Mouse (Mus musculus): Measurements from ENCODE around the gene Gm10318. TPM values are rescaled to one million over a fixed set of nuclear protein-coding genes. Genes with fewer than 3 reads are reported as not detected.

Gm10318 gene
- polyA plus RNA-seq, 1 experiment from 2014 or later: not detected

GRCm38 (mm10) chr10:77826951-77827350 is 25.7 kb upstream of the Gm10318 start, which contains the start of gene Krtap10-4:
Krtap10-4 (minus strand) TSS chr10:77827095.
- no peak for DNase-seq

GRCm38 (mm10) chr10:77835647-77836046 is 17.0 kb upstream of the Gm10318 start, which contains the start of gene Krtap10-10:
Krtap10-10 (plus strand) TSS chr10:77835947.
- Histone ChIP-seq H3K4me3 (ENCODE audit: low read depth, low read length) (no peak within 1 kb of the TSS), H3K9ac (replicated peaks) (no peak within 1 kb of the TSS), H3K27me3 (ENCODE audit: insufficient read depth, low read length) (no peaks in the 10 kb centered on the region), H3K4me1 (ENCODE audit: insufficient read depth) (no peaks in the 10 kb centered on the region), H3K9me3 (ENCODE audit: low read length) (no peaks in the 10 kb centered on the region), H3K36me3 (replicated peaks; ENCODE audit: insufficient read depth, low read length) (no peaks in the 10 kb centered on the region), H3K27ac (ENCODE audit: low read depth) (no peak within 1 kb of the TSS), H3K4me2 (ENCODE audit: low read depth, low read length) (no peak within 1 kb of the TSS)
- WGBS (ENCODE audit: insufficient replicate concordance): 65% methylated on average over 9 of the region's 9 CpGs
- DNase-seq: no peak
- ATAC-seq: no peak
- TF ChIP-seq CTCF (IDR thresholded peaks at IDR 0.05; ENCODE audit: low read depth) (no peak), EP300 (IDR thresholded peaks at IDR 0.05; ENCODE audit: low read depth) (no peak)

More at GRCm38 (mm10) chr10:77826951-77827350, 25.7 kb upstream of the Gm10318 start, which contains the start of gene Krtap10-4:
- Histone ChIP-seq H3K4me1 (ENCODE audit: insufficient read depth) (no peaks in the 10 kb centered on the region), H3K27me3 (ENCODE audit: insufficient read depth, low read length) (no peaks in the 10 kb centered on the region), H3K4me3 (ENCODE audit: low read depth, low read length) (no peak within 1 kb of the TSS), H3K36me3 (replicated peaks; ENCODE audit: insufficient read depth, low read length) (no peaks in the 10 kb centered on the region), H3K4me2 (ENCODE audit: low read depth, low read length) (no peak within 1 kb of the TSS), H3K9me3 (ENCODE audit: low read length) (no peaks in the 10 kb centered on the region), H3K27ac (ENCODE audit: low read depth) (no peak within 1 kb of the TSS), H3K9ac (replicated peaks) (no peak within 1 kb of the TSS)
- no peak for TF ChIP-seq CTCF (IDR thresholded peaks at IDR 0.05; ENCODE audit: low read depth)
- TF ChIP-seq EP300 (IDR thresholded peaks at IDR 0.05; ENCODE audit: low read depth): no peak
- ATAC-seq: no peak
- WGBS (ENCODE audit: insufficient replicate concordance): 49% methylated on average over 6 of the region's 6 CpGs

GRCm38 (mm10) chr10:77839006-77839405 is 13.7 kb upstream of the Gm10318 start:
- H3K4me2 ChIP-seq (ENCODE audit: low read depth, low read length): no peak overlapping the region
- H3K4me3 ChIP-seq (ENCODE audit: low read depth, low read length): no peak overlapping the region
- TF ChIP-seq CTCF (IDR thresholded peaks at IDR 0.05; ENCODE audit: low read depth) (no peak), EP300 (IDR thresholded peaks at IDR 0.05; ENCODE audit: low read depth) (no peak)
- H3K4me1 ChIP-seq (ENCODE audit: insufficient read depth): no peaks in the 10 kb centered on the region
- no peak overlapping the region for H3K27ac ChIP-seq (ENCODE audit: low read depth)
- peaks cover 8% of the 10 kb centered on the region for H3K9me3 ChIP-seq (ENCODE audit: low read length)
- 57% methylated on average over 6 of the region's 6 CpGs for WGBS (ENCODE audit: insufficient replicate concordance)
- no peaks in the 10 kb centered on the region for H3K36me3 ChIP-seq (replicated peaks; ENCODE audit: insufficient read depth, low read length)
- DNase-seq: no peak
- H3K9ac ChIP-seq (replicated peaks): no peak overlapping the region
- no peaks in the 10 kb centered on the region for H3K27me3 ChIP-seq (ENCODE audit: insufficient read depth, low read length)
- no peak for ATAC-seq

- Histone ChIP-seq H3K4me1 (ENCODE audit: insufficient read depth) (no peaks in the 10 kb centered on the region), H3K9me3 (ENCODE audit: low read length) (peaks cover 5% of the 10 kb centered on the region), H3K27ac (ENCODE audit: low read depth) (no peak within 1 kb of the TSS), H3K4me3 (ENCODE audit: low read depth, low read length) (no peak within 1 kb of the TSS), H3K27me3 (ENCODE audit: insufficient read depth, low read length) (no peaks in the 10 kb centered on the region), H3K9ac (replicated peaks) (no peak within 1 kb of the TSS), H3K4me2 (ENCODE audit: low read depth, low read length) (no peak within 1 kb of the TSS), H3K36me3 (replicated peaks; ENCODE audit: insufficient read depth, low read length) (no peaks in the 10 kb centered on the region)
- DNase-seq (no peak), ATAC-seq (no peak)
- WGBS (ENCODE audit: insufficient replicate concordance): 55% methylated on average over 3 of the region's 3 CpGs
- TF ChIP-seq CTCF (IDR thresholded peaks at IDR 0.05; ENCODE audit: low read depth) (no peak), EP300 (IDR thresholded peaks at IDR 0.05; ENCODE audit: low read depth) (no peak)
Observed at GRCm38 (mm10) chr10:77846503-77846902, 6.2 kb upstream of the Gm10318 start, which contains the start of gene Gm36176. Gm36176 (plus strand) TSS chr10:77846803.

- Histone ChIP-seq H3K4me1 (ENCODE audit: insufficient read depth) (no peaks in the 10 kb centered on the region), H3K27me3 (ENCODE audit: insufficient read depth, low read length) (no peaks in the 10 kb centered on the region), H3K36me3 (replicated peaks; ENCODE audit: insufficient read depth, low read length) (no peaks in the 10 kb centered on the region), H3K4me3 (ENCODE audit: low read depth, low read length) (no peak overlapping the region), H3K9ac (replicated peaks) (no peak overlapping the region), H3K27ac (ENCODE audit: low read depth) (no peak overlapping the region), H3K9me3 (ENCODE audit: low read length) (peaks cover 5% of the 10 kb centered on the region), H3K4me2 (ENCODE audit: low read depth, low read length) (no peak overlapping the region)
- DNase-seq (no peak), ATAC-seq (no peak)
- WGBS (ENCODE audit: insufficient replicate concordance): 23% methylated on average over 2 of the region's 2 CpGs
- TF ChIP-seq EP300 (IDR thresholded peaks at IDR 0.05; ENCODE audit: low read depth) (no peak), CTCF (IDR thresholded peaks at IDR 0.05; ENCODE audit: low read depth) (no peak)
Observed at GRCm38 (mm10) chr10:77846961-77847360, 5.7 kb upstream of the Gm10318 start.

- ATAC-seq: no peak
- no peaks in the 10 kb centered on the region for H3K27me3 ChIP-seq (ENCODE audit: insufficient read depth, low read length)
- no peaks in the 10 kb centered on the region for H3K36me3 ChIP-seq (replicated peaks; ENCODE audit: insufficient read depth, low read length)
- no peak overlapping the region for H3K9ac ChIP-seq (replicated peaks)
- no peak for TF ChIP-seq CTCF (IDR thresholded peaks at IDR 0.05; ENCODE audit: low read depth)
- TF ChIP-seq EP300 (IDR thresholded peaks at IDR 0.05; ENCODE audit: low read depth): no peak
- no peak overlapping the region for H3K4me2 ChIP-seq (ENCODE audit: low read depth, low read length)
- H3K4me3 ChIP-seq (ENCODE audit: low read depth, low read length): no peak overlapping the region
- WGBS (ENCODE audit: insufficient replicate concordance): 64% methylated on average over 2 of the region's 2 CpGs
- no peak for DNase-seq
- H3K27ac ChIP-seq (ENCODE audit: low read depth): no peak overlapping the region
- H3K9me3 ChIP-seq (ENCODE audit: low read length): peaks cover 5% of the 10 kb centered on the region
- H3K4me1 ChIP-seq (ENCODE audit: insufficient read depth): no peaks in the 10 kb centered on the region
Observed at GRCm38 (mm10) chr10:77847538-77847937, 5.1 kb upstream of the Gm10318 start.
